Mouse (Mus musculus): Measurements from ENCODE around the gene Nutf2.

Gene Nutf2

GRCm38 (mm10) chr8:105855248-105856167, 4.9 kb upstream of the Nutf2 start:
- peak in 1 of 2 experiments; percentile 72 for DNase-seq

GRCm38 (mm10) chr8:105856168-105856835, 4.1 kb upstream of the Nutf2 start:
- DNase-seq: no peak

- DNase-seq: peak in 1 of 2 experiments; percentile 32
Observed at GRCm38 (mm10) chr8:105858495-105858894, 1.9 kb upstream of the Nutf2 start.

GRCm38 (mm10) chr8:105859314-105859713, 1.1 kb upstream of the Nutf2 start:
- no peak for DNase-seq

GRCm38 (mm10) chr8:105861951-105862350, 1.6 kb downstream of the Nutf2 start:
- DNase-seq: peak in 1 of 2 experiments; percentile 27

GRCm38 (mm10) chr8:105866364-105867029, 6.1 kb downstream of the Nutf2 start:
- DNase-seq: peak in 1 of 2 experiments; percentile 16

GRCm38 (mm10) chr8:105874301-105874700, 13.9 kb downstream of the Nutf2 start:
- DNase-seq: no peak

- peak; percentile 89 to 94 for DNase-seq
Observed at GRCm38 (mm10) chr8:105880754-105881520, 20.6 kb downstream of the Nutf2 start, which contains the start of gene Edc4. Gene Edc4, plus strand, starts transcription at chr8:105880881.

GRCm38 (mm10) chr8:105889756-105890465, 29.5 kb downstream of the Nutf2 start:
- no peak for DNase-seq

GRCm38 (mm10) chr8:105890870-105891269, 30.5 kb downstream of the Nutf2 start:
- DNase-seq: no peak

- DNase-seq: peak in 1 of 2 experiments; percentile 13
Observed at GRCm38 (mm10) chr8:105892432-105892831, 32.1 kb downstream of the Nutf2 start.

- DNase-seq: peak; percentile 84 to 89
Observed at GRCm38 (mm10) chr8:105893339-105893738, 33.0 kb downstream of the Nutf2 start, which contains the start of gene Nrn1l. Gene Nrn1l, plus strand, starts transcription at chr8:105893567.

GRCm38 (mm10) chr8:105897801-105898480, 37.6 kb downstream of the Nutf2 start:
- DNase-seq: no peak

GRCm38 (mm10) chr8:105900180-105900940, 40.0 kb downstream of the Nutf2 start, which contains the start of gene Pskh1:
Gene Pskh1, plus strand, starts transcription at chr8:105900441.
- DNase-seq: peak; percentile 95 to 96

GRCm38 (mm10) chr8:105900941-105901616, 40.7 kb downstream of the Nutf2 start:
- no peak for DNase-seq

GRCm38 (mm10) chr8:105919390-105919789, 59.0 kb downstream of the Nutf2 start:
- no peak for DNase-seq

GRCm38 (mm10) chr8:105925123-105925522, 64.7 kb downstream of the Nutf2 start:
- DNase-seq: no peak

Data from lung, postnatal 4 days (tissue).